Mouse (Mus musculus) stomach, postnatal 0 days (tissue): ENCODE measurements around the gene Hivep2.

Experiments used
- CTCF ChIP-seq: IDR thresholded peaks from 2 replicates; pipeline ENCODE4 v1.5.1; 2016; ENCODE audit warnings: antibody characterized with exemption, low read depth, mild to moderate bottlenecking, moderate library complexity
- EP300 ChIP-seq: optimal IDR thresholded peaks from 2 replicates; pipeline ENCODE3; 2016; ENCODE audit warnings: antibody characterized with exemption

DNA sequence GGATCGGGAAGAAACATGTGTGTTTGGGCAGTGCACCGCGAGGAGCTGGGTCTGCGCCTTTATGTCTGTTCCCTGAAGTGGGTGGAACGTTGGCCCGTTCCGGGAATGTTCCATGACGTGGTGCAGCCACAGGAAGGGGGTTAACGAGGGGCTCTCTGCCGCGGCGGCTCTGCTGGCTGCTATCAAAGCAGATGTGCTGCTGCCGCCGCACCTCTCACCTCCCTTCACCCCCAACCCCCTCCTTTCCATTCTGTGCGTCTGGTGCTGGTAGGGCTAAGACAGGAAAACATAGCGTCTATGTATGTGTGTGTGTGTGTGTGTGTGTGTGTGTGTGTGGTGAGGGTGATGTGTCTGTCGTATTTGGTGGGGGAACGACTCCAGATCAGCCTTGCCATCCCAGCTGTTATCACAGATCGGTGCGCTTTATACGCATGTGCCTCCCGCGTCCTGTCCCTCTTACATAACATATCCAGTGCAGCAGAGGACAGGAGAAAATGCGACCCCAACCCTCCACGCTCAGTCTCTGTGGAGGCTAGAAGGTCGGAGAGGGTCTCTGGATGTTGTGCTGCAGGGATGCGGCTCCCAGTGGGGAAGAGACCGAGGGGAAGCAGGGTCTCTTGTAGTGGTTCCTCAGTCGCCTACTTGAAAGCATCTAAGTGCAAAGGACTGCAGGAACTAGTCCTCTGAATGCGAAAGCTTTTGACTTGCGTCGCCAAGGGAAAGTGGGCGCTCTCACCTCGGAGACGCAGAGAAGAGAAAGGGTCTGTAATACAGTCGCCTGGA, 1.8 kb downstream of the Hivep2 start:
- TF ChIP-seq CTCF, result no peak
- no peak for TF ChIP-seq EP300
